Mouse (Mus musculus) liver, embryonic 14.5 days (tissue): ENCODE results near the gene 0610040J01Rik. TPM values are rescaled to one million over a fixed set of nuclear protein-coding genes. Genes with fewer than 3 reads are reported as not detected.

Experiments used
- ATAC-seq: fragments of 200-750 bp; cut with Nextera tagmentation; 2 replicates; pipeline ENCODE4 v1.8.0; 2017; ENCODE audit warnings: moderate number of reproducible peaks, mild to moderate bottlenecking, moderate library complexity; ENCODE audit not compliant: insufficient read depth
- DNase-seq, 3 experiments: peaks; one replicate each; pipeline ENCODE4 v3.0.0-alpha.2; 2012 to 2013; ENCODE audit warnings: low read depth in 3 of 3, low spot score in 3 of 3
- H3K27ac ChIP-seq: fragments of 300-500 bp; sonication (generic); 2 replicates; pipeline ENCODE4 v1.5.1; 2014; ENCODE audit warnings: moderate library complexity, mild to moderate bottlenecking, control low read depth, inconsistent platforms
- H3K27me3 ChIP-seq: fragments of 300-500 bp; sonication (generic); 2 replicates; pipeline ENCODE4 v1.6.1; 2014; ENCODE audit warnings: mild to moderate bottlenecking, low read length, moderate library complexity; ENCODE audit not compliant: control insufficient read depth, insufficient read depth
- H3K36me3 ChIP-seq: fragments of 300-500 bp; sonication (generic); replicated peaks from 2 replicates; pipeline ENCODE4 v1.6.1; 2014; ENCODE audit warnings: low read depth; ENCODE audit not compliant: control insufficient read depth, insufficient read depth
- H3K4me1 ChIP-seq, 2 experiments: fragments of 200-500 bp in 1 of 2; fragments of 300-500 bp in 1 of 2; sonication (generic) in 1 of 2; replicated peaks; 2 replicates each; pipeline ENCODE4 v1.6.1; 2012 to 2014; ENCODE audit warnings: antibody characterized with exemption in 1 of 2, inconsistent platforms in 1 of 2, low read length in 1 of 2; ENCODE audit not compliant: control insufficient read depth in 2 of 2, insufficient read depth in 2 of 2
- H3K4me2 ChIP-seq: fragments of 300-500 bp; sonication (generic); 2 replicates; pipeline ENCODE4 v1.6.1; 2014; ENCODE audit warnings: low read depth, mild to moderate bottlenecking, control low read depth, moderate library complexity
- H3K4me3 ChIP-seq, 2 experiments: fragments of 200-500 bp in 1 of 2; fragments of 300-500 bp in 1 of 2; sonication (generic) in 1 of 2; 2 replicates each; pipeline ENCODE4 v1.5.1; 2012 to 2014; ENCODE audit warnings: low read depth in 2 of 2, low read length in 2 of 2, mild to moderate bottlenecking in 2 of 2, control low read depth in 1 of 2, inconsistent platforms in 1 of 2, moderate library complexity in 1 of 2; ENCODE audit not compliant: insufficient read depth in 1 of 2
- H3K9ac ChIP-seq: fragments of 300-500 bp; sonication (generic); replicated peaks from 2 replicates; pipeline ENCODE4 v1.6.1; 2014; ENCODE audit warnings: mild to moderate bottlenecking, control low read depth, moderate library complexity
- H3K9me3 ChIP-seq: fragments of 300-500 bp; sonication (generic); 2 replicates; pipeline ENCODE4 v1.6.1; 2016; ENCODE audit warnings: low read length, mixed read lengths; ENCODE audit not compliant: control insufficient read depth
- CTCF ChIP-seq: IDR thresholded peaks from 2 replicates; pipeline ENCODE4 v1.5.1; 2016; ENCODE audit warnings: antibody characterized with exemption, low read depth, control low read depth
- EP300 ChIP-seq: IDR thresholded peaks from 2 replicates; pipeline ENCODE4 v1.6.1; 2016; ENCODE audit warnings: antibody characterized with exemption, low read depth
- WGBS: fragments of 180-500 bp; shearing (Covaris S2); extraction: QIAGEN DNeasy Blood & Tissue Kit; methylation state at CpG from one replicate; pipeline ENCODE4 v1.1.7; 2014; ENCODE audit not compliant: insufficient replicate concordance; 5-methylcytosine and 5-hydroxymethylcytosine counted together
- polyA plus RNA-seq, 2 experiments: library from polyadenylated mRNA; depleted of rRNA in 1 of 2; stranded (reverse) in 1 of 2; unstranded in 1 of 2; fragments of >200 nt; fragmentation: Nextera tagmentation in 1 of 2; extraction: Ambion mirVana in 1 of 2; gene quantifications; 2 replicates each; pipeline versions ENCODE4 v1.2.1 to v1.2.3; 2012 to 2014

0610040J01Rik gene
- polyA plus RNA-seq, 2 experiments, result 6.0 to 8.5 TPM

- WGBS, result 30% methylated on average over 4 of the region's 4 CpGs
These were observed 95.3 kb downstream of the 0610040J01Rik start for GRCm38 (mm10) chr5:63907513-63907912.

GRCm38 (mm10) chr5:63910171-63910960, 98.2 kb downstream of the 0610040J01Rik start:
- H3K4me3 ChIP-seq, result no peak overlapping the region
- H3K9ac ChIP-seq, result no peak overlapping the region
- H3K27ac ChIP-seq, result no peak overlapping the region
- no peaks in the 10 kb centered on the region for H3K9me3 ChIP-seq
- H3K4me1 ChIP-seq, result peaks cover 0 to 2% of the 10 kb centered on the region in 2 experiments; a peak in 1 of 4 replicates
- H3K36me3 ChIP-seq, result no peaks in the 10 kb centered on the region
- H3K4me2 ChIP-seq, result no peak overlapping the region
- TF ChIP-seq CTCF, result no peak
- no peak for TF ChIP-seq EP300
- DNase-seq, result no peak
- WGBS, result 71% methylated on average over 10 of the region's 10 CpGs
- H3K27me3 ChIP-seq, result no peaks in the 10 kb centered on the region
- no peak for ATAC-seq

More at GRCm38 (mm10) chr5:63907513-63907912, 95.3 kb downstream of the 0610040J01Rik start:
- Histone ChIP-seq H3K4me3 (no peak overlapping the region), H3K4me2 (no peak overlapping the region), H3K4me1 (peaks cover 0 to 2% of the 10 kb centered on the region in 2 experiments; a peak in 2 of 4 replicates), H3K27ac (no peak overlapping the region), H3K9me3 (no peaks in the 10 kb centered on the region), H3K27me3 (no peaks in the 10 kb centered on the region), H3K9ac (no peak overlapping the region), H3K36me3 (no peaks in the 10 kb centered on the region)
- no peak for TF ChIP-seq EP300
- no peak for TF ChIP-seq CTCF
- DNase-seq (no peak), ATAC-seq (no peak)

GRCm38 (mm10) chr5:63914896-63915295, 102.7 kb downstream of the 0610040J01Rik start:
- H3K4me2 ChIP-seq, result no peak overlapping the region
- no peaks in the 10 kb centered on the region for H3K27me3 ChIP-seq
- 42% methylated on average over 1 of the region's 1 CpGs for WGBS
- no peak overlapping the region for H3K4me3 ChIP-seq
- 0 out of 4 replicates have a peak, but pooled peaks cover 0 to 2% of the 10 kb centered on the region in 2 experiments for H3K4me1 ChIP-seq
- H3K27ac ChIP-seq, result no peak overlapping the region
- ATAC-seq (no peak), DNase-seq (no peak)
- H3K36me3 ChIP-seq, result no peaks in the 10 kb centered on the region
- H3K9ac ChIP-seq, result no peak overlapping the region
- TF ChIP-seq CTCF, result no peak
- TF ChIP-seq EP300, result no peak
- H3K9me3 ChIP-seq, result no peaks in the 10 kb centered on the region

- Histone ChIP-seq H3K4me1 (0 out of 4 replicates have a peak, but pooled peaks cover 0 to 2% of the 10 kb centered on the region in 2 experiments), H3K36me3 (no peaks in the 10 kb centered on the region), H3K27me3 (no peaks in the 10 kb centered on the region), H3K9ac (no peak overlapping the region), H3K27ac (no peak overlapping the region), H3K4me3 (no peak overlapping the region), H3K4me2 (no peak overlapping the region), H3K9me3 (no peaks in the 10 kb centered on the region)
- DNase-seq, result no peak
- ATAC-seq, result no peak
- TF ChIP-seq CTCF, result no peak
- no peak for TF ChIP-seq EP300
- 69% methylated on average over 10 of the region's 10 CpGs for WGBS
These were observed 104.4 kb downstream of the 0610040J01Rik start for GRCm38 (mm10) chr5:63916457-63917139.

- no peak for DNase-seq
- Histone ChIP-seq H3K27ac (no peak overlapping the region), H3K4me3 (no peak overlapping the region), H3K9me3 (no peaks in the 10 kb centered on the region), H3K27me3 (no peaks in the 10 kb centered on the region), H3K36me3 (no peaks in the 10 kb centered on the region), H3K9ac (no peak overlapping the region), H3K4me1 (0 out of 4 replicates have a peak, but pooled peaks cover 0 to 2% of the 10 kb centered on the region in 2 experiments), H3K4me2 (no peak overlapping the region)
- TF ChIP-seq EP300 (no peak), CTCF (no peak)
- WGBS, result 64% methylated on average over 4 of the region's 4 CpGs
- no peak for ATAC-seq
These were observed 106.0 kb downstream of the 0610040J01Rik start for GRCm38 (mm10) chr5:63918201-63918600.
